Mouse (Mus musculus) C2C12 (cell line): ENCODE results near the gene Clta.

Source experiments
- CEBPB ChIP-seq: IDR thresholded peaks from one replicate; pipeline ENCODE4 v1.6.1; 2011; ENCODE audit warnings: low read depth, mild to moderate bottlenecking, control low read depth, moderate library complexity
- CTCF ChIP-seq: IDR thresholded peaks from one replicate; pipeline ENCODE4 v1.5.1; 2011; ENCODE audit not compliant: control insufficient read depth, insufficient read depth, insufficient read length
- FOSL1 ChIP-seq: IDR thresholded peaks from one replicate; pipeline ENCODE4 v1.8.0; 2011; ENCODE audit warnings: mild to moderate bottlenecking, low read length; ENCODE audit not compliant: poor library complexity, insufficient read depth, severe bottlenecking
- MYOG ChIP-seq: IDR thresholded peaks from one replicate; pipeline ENCODE4 v1.6.1; 2011; ENCODE audit not compliant: control insufficient read depth, insufficient read length; ENCODE audit errors: extremely low read depth

- TF ChIP-seq CTCF, result no peak
- TF ChIP-seq FOSL1, result no peak
- no peak for TF ChIP-seq MYOG
- no peak for TF ChIP-seq CEBPB
Measured at GRCm38 (mm10) chr4:44068736-44069135, 64.5 kb downstream of the Clta start.
